Mouse (Mus musculus): Measurements from ENCODE around the gene Haus6. TPM values are rescaled to one million over a fixed set of nuclear protein-coding genes. Genes with fewer than 3 reads are reported as not detected.
"Not testable (repeated sequence)": the region's sequence is repeated elsewhere in the genome, so short reads cannot be mapped to it uniquely, and the experiment has no call there.

The Haus6 gene
- 4.4 and 4.8 TPM in 2 replicates for polyA plus RNA-seq (2012; rRNA removed)

- WGBS = under 1% methylated on average over 59 of the region's 59 CpGs
- Histone ChIP-seq H3K4me3 (replicated peaks; ENCODE audit: insufficient read depth, low read depth, low read length) (peak within 1 kb of the TSS; percentile 70), H3K27me3 (ENCODE audit: control insufficient read depth, insufficient read depth, low read length) (no peaks in the 10 kb centered on the region), H3K4me1 (ENCODE audit: control insufficient read depth, insufficient read depth, low read length) (no peaks in the 10 kb centered on the region), H3K27ac (ENCODE audit: insufficient read depth, low read length) (no peak within 1 kb of the TSS)
- no peak for TF ChIP-seq CTCF (IDR thresholded peaks at IDR 0.05; ENCODE audit: borderline replicate concordance, insufficient read depth, low read depth, low read length)
- TF ChIP-seq POLR2A (IDR thresholded peaks at IDR 0.05; ENCODE audit: borderline replicate concordance, insufficient read depth, low read length) = peak; percentile 61; the same call in 1 of the 2 replicates
- DNase-seq = peak; percentile 90 to 96
Measured at GRCm38 (mm10) chr4:86611524-86612288, at the start of gene Haus6. TSS of gene Haus6 (minus strand) at chr4:86612055.

- TF ChIP-seq CTCF (IDR thresholded peaks at IDR 0.05; ENCODE audit: borderline replicate concordance, insufficient read depth, low read depth, low read length) = no peak
- TF ChIP-seq POLR2A (IDR thresholded peaks at IDR 0.05; ENCODE audit: borderline replicate concordance, insufficient read depth, low read length) = no peak
- 85% methylated on average over 12 of the region's 12 CpGs for WGBS
- Histone ChIP-seq H3K4me3 (replicated peaks; ENCODE audit: insufficient read depth, low read depth, low read length) (no peak overlapping the region), H3K4me1 (ENCODE audit: control insufficient read depth, insufficient read depth, low read length) (no peaks in the 10 kb centered on the region), H3K27me3 (ENCODE audit: control insufficient read depth, insufficient read depth, low read length) (no peaks in the 10 kb centered on the region), H3K27ac (ENCODE audit: insufficient read depth, low read length) (no peak overlapping the region)
- DNase-seq = no peak
Measured at GRCm38 (mm10) chr4:86657176-86657575, 45.3 kb upstream of the Haus6 start.

GRCm38 (mm10) chr4:86656410-86656809, 44.6 kb upstream of the Haus6 start:
- not testable (repeated sequence) for H3K27ac ChIP-seq (ENCODE audit: insufficient read depth, low read length); DNase-seq; H3K27me3 ChIP-seq (ENCODE audit: control insufficient read depth, insufficient read depth, low read length); H3K4me1 ChIP-seq (ENCODE audit: control insufficient read depth, insufficient read depth, low read length); H3K4me3 ChIP-seq (replicated peaks; ENCODE audit: insufficient read depth, low read depth, low read length)
- 97% methylated on average over 8 of the region's 8 CpGs for WGBS

GRCm38 (mm10) chr4:86651686-86652384, 40.0 kb upstream of the Haus6 start:
- no peaks in the 10 kb centered on the region for H3K27me3 ChIP-seq (ENCODE audit: control insufficient read depth, insufficient read depth, low read length)
- TF ChIP-seq CTCF (IDR thresholded peaks at IDR 0.05; ENCODE audit: borderline replicate concordance, insufficient read depth, low read depth, low read length) (peak; percentile 40; the same call in 1 of the 2 replicates), POLR2A (IDR thresholded peaks at IDR 0.05; ENCODE audit: borderline replicate concordance, insufficient read depth, low read length) (no peak)
- peak overlapping the region; percentile 30 for H3K4me3 ChIP-seq (replicated peaks; ENCODE audit: insufficient read depth, low read depth, low read length)
- DNase-seq = peak; percentile 49 to 56
- H3K4me1 ChIP-seq (ENCODE audit: control insufficient read depth, insufficient read depth, low read length) = no peaks in the 10 kb centered on the region
- H3K27ac ChIP-seq (ENCODE audit: insufficient read depth, low read length) = no peak overlapping the region
- WGBS = 51% methylated on average over 10 of the region's 10 CpGs

- WGBS = 89% methylated on average over 11 of the region's 13 CpGs
- not testable (repeated sequence) for DNase-seq; H3K27ac ChIP-seq (ENCODE audit: insufficient read depth, low read length); H3K4me3 ChIP-seq (replicated peaks; ENCODE audit: insufficient read depth, low read depth, low read length); H3K4me1 ChIP-seq (ENCODE audit: control insufficient read depth, insufficient read depth, low read length); H3K27me3 ChIP-seq (ENCODE audit: control insufficient read depth, insufficient read depth, low read length)
Measured at GRCm38 (mm10) chr4:86648394-86648793, 36.5 kb upstream of the Haus6 start.

- DNase-seq; H3K4me3 ChIP-seq (replicated peaks; ENCODE audit: insufficient read depth, low read depth, low read length); H3K27me3 ChIP-seq (ENCODE audit: control insufficient read depth, insufficient read depth, low read length); H3K27ac ChIP-seq (ENCODE audit: insufficient read depth, low read length); H3K4me1 ChIP-seq (ENCODE audit: control insufficient read depth, insufficient read depth, low read length): not testable (repeated sequence)
- 89% methylated on average over 9 of the region's 9 CpGs for WGBS
Measured at GRCm38 (mm10) chr4:86637561-86637960, 25.7 kb upstream of the Haus6 start.

- H3K27ac ChIP-seq (ENCODE audit: insufficient read depth, low read length); H3K4me3 ChIP-seq (replicated peaks; ENCODE audit: insufficient read depth, low read depth, low read length): not testable (repeated sequence)
- DNase-seq = peak; percentile 28 to 61
Measured at GRCm38 (mm10) chr4:86634873-86635272, 23.0 kb upstream of the Haus6 start.

GRCm38 (mm10) chr4:86634312-86634711, 22.5 kb upstream of the Haus6 start:
- H3K4me1 ChIP-seq (ENCODE audit: control insufficient read depth, insufficient read depth, low read length); DNase-seq; H3K27ac ChIP-seq (ENCODE audit: insufficient read depth, low read length); H3K27me3 ChIP-seq (ENCODE audit: control insufficient read depth, insufficient read depth, low read length); H3K4me3 ChIP-seq (replicated peaks; ENCODE audit: insufficient read depth, low read depth, low read length): not testable (repeated sequence)

More at GRCm38 (mm10) chr4:86634873-86635272, 23.0 kb upstream of the Haus6 start:
- H3K27me3 ChIP-seq (ENCODE audit: control insufficient read depth, insufficient read depth, low read length); H3K4me1 ChIP-seq (ENCODE audit: control insufficient read depth, insufficient read depth, low read length): not testable (repeated sequence)

GRCm38 (mm10) chr4:86632556-86632955, 20.7 kb upstream of the Haus6 start:
- H3K27ac ChIP-seq (ENCODE audit: insufficient read depth, low read length); H3K4me3 ChIP-seq (replicated peaks; ENCODE audit: insufficient read depth, low read depth, low read length); H3K4me1 ChIP-seq (ENCODE audit: control insufficient read depth, insufficient read depth, low read length); DNase-seq; H3K27me3 ChIP-seq (ENCODE audit: control insufficient read depth, insufficient read depth, low read length): not testable (repeated sequence)
- 73% methylated on average over 5 of the region's 5 CpGs for WGBS
